Mouse (Mus musculus) hindbrain, embryonic 11.5 days (tissue): ENCODE results near the gene Cd40. TPM values are rescaled to one million over a fixed set of nuclear protein-coding genes. Genes with fewer than 3 reads are reported as not detected.

Source experiments
- ATAC-seq: fragments of 200-750 bp; cut with Nextera tagmentation; 2 replicates; pipeline ENCODE4 v1.8.0; 2017; ENCODE audit warnings: mild to moderate bottlenecking, moderate TSS enrichment, moderate library complexity; ENCODE audit not compliant: low FRiP score
- DNase-seq: peaks from one replicate; pipeline ENCODE4 v3.0.0-alpha.2; 2015; ENCODE audit warnings: low spot score
- H3K27ac ChIP-seq: fragments of 300-500 bp; sonication (generic); 2 replicates; pipeline ENCODE4 v1.5.1; 2014; ENCODE audit warnings: mild to moderate bottlenecking, low read depth, low read length
- H3K27me3 ChIP-seq: fragments of 300-500 bp; sonication (generic); 2 replicates; pipeline ENCODE4 v1.6.1; 2014; ENCODE audit warnings: mild to moderate bottlenecking, low read length, moderate library complexity, mixed read lengths; ENCODE audit not compliant: control insufficient read depth, insufficient read depth
- H3K36me3 ChIP-seq: fragments of 300-500 bp; sonication (generic); 2 replicates; pipeline ENCODE4 v1.6.1; 2014; ENCODE audit warnings: mild to moderate bottlenecking, low read length, moderate library complexity, mixed read lengths; ENCODE audit not compliant: control insufficient read depth, insufficient read depth
- H3K4me1 ChIP-seq: fragments of 300-500 bp; sonication (generic); replicated peaks from 2 replicates; pipeline ENCODE4 v1.6.1; 2014; ENCODE audit warnings: low read length, mixed read lengths; ENCODE audit not compliant: control insufficient read depth, insufficient read depth
- H3K4me2 ChIP-seq: fragments of 300-500 bp; sonication (generic); replicated peaks from 2 replicates; pipeline ENCODE4 v1.6.1; 2014; ENCODE audit warnings: mild to moderate bottlenecking, low read depth, low read length
- H3K4me3 ChIP-seq: fragments of 300-500 bp; sonication (generic); 2 replicates; pipeline ENCODE4 v1.5.1; 2014; ENCODE audit warnings: low read depth, low read length
- H3K9ac ChIP-seq: fragments of 300-500 bp; sonication (generic); 2 replicates; pipeline ENCODE4 v1.6.1; 2014; ENCODE audit warnings: low read depth, low read length
- H3K9me3 ChIP-seq: fragments of 300-500 bp; sonication (generic); 2 replicates; pipeline ENCODE4 v1.6.1; 2016; ENCODE audit warnings: low read length; ENCODE audit not compliant: control insufficient read depth
- WGBS: fragments of 180-500 bp; shearing (Covaris S2); extraction: QIAGEN DNeasy Blood & Tissue Kit; methylation state at CpG from one replicate; pipeline ENCODE4 v1.1.7; 2014; 5-methylcytosine and 5-hydroxymethylcytosine counted together
- polyA plus RNA-seq: library from polyadenylated mRNA; unstranded; fragments of >200 nt; fragmentation: Nextera tagmentation; extraction: Ambion mirVana; gene quantifications from 2 replicates; pipeline ENCODE4 v1.2.1, GENCODE M21; 2014

Gene Cd40
- polyA plus RNA-seq, 1 experiment from 2014 or later = 4.9 TPM

- Histone ChIP-seq H3K4me3 (no peak overlapping the region), H3K27me3 (0 out of 2 replicates have a peak, but pooled peaks cover 3% of the 10 kb centered on the region), H3K4me1 (peaks cover 2% of the 10 kb centered on the region; the same call in 1 of the 2 replicates), H3K9ac (no peak overlapping the region), H3K9me3 (no peaks in the 10 kb centered on the region), H3K27ac (no peak overlapping the region), H3K36me3 (no peaks in the 10 kb centered on the region), H3K4me2 (no peak overlapping the region)
- ATAC-seq (peak; percentile 20; the same call in 1 of the 2 replicates), DNase-seq (peak; percentile 59)
- WGBS = 28% methylated on average over 10 of the region's 10 CpGs
Observed at GRCm38 (mm10) chr2:165121206-165121840, 65.9 kb downstream of the Cd40 start.

Other genes with a start within 250 kb of the Cd40 start
- gene Zswim1, start 232.9 kb upstream of the Cd40 start, polyA plus RNA-seq = 22.9 and 23.0 TPM in 2 replicates
- gene Spata25, start 227.1 kb upstream of the Cd40 start, polyA plus RNA-seq = not detected in 2 replicates
- gene Ctsa, start 222.8 kb upstream of the Cd40 start, polyA plus RNA-seq = 85.7 and 92.0 TPM in 2 replicates
- 3.0 and 4.4 TPM in 2 replicates for gene Neurl2, start 222.2 kb upstream of the Cd40 start, polyA plus RNA-seq
- 62.2 and 67.6 TPM in 2 replicates for gene Pltp, start 197.9 kb upstream of the Cd40 start, polyA plus RNA-seq
- 58.1 and 60.0 TPM in 2 replicates for gene Pcif1, start 176.3 kb upstream of the Cd40 start, polyA plus RNA-seq
- gene Zfp335, start 143.9 kb upstream of the Cd40 start, polyA plus RNA-seq = 8.6 and 8.8 TPM in 2 replicates
- gene Mmp9, start 114.8 kb upstream of the Cd40 start, polyA plus RNA-seq = 1.3 TPM in 2 replicates
- 7.4 and 7.5 TPM in 2 replicates for gene Slc12a5, start 94.8 kb upstream of the Cd40 start, polyA plus RNA-seq
- 79.0 and 79.5 TPM in 2 replicates for gene Ncoa5, start 20.8 kb upstream of the Cd40 start, polyA plus RNA-seq
- not detected in 2 replicates for gene 1700025C18Rik, start 35.1 kb downstream of the Cd40 start, polyA plus RNA-seq
- 4.6 and 5.6 TPM in 2 replicates for gene Cdh22, start 179.2 kb downstream of the Cd40 start, polyA plus RNA-seq
- gene Slc35c2, start 232.2 kb downstream of the Cd40 start, polyA plus RNA-seq = 45.8 and 51.0 TPM in 2 replicates